Comparison of ENCODE assay signal across 9 mouse cellular contexts in genomic region chr15:56764957-56765482, GRCm38 (mm10).
DNase-seq lines count a peak whose midpoint lies in the region; ATAC-seq and TF ChIP-seq lines count a peak whose summit lies in the region.
"Had no signal": no experiment of that assay in that cellular context is flagged by ENCODE, and none has a peak within 500 bp of the region (broad histone marks: within the 10 kb centered on the region; RNA-seq: fewer than 3 reads in every experiment).

No protein-coding gene starts in this region.

- peak; percentile 32 for DNase-seq in lung, postnatal 0 days (ENCODE audit: low spot score)
- no peak for DNase-seq in lung, adult 2 months
- peak; percentile 70 for DNase-seq in gastrocnemius, adult 2 months
- peak; percentile 44 for DNase-seq in liver, adult 2 months (ENCODE audit: extremely low read depth, low read depth, low spot score)
- no peak for DNase-seq in right cerebral cortex, adult 18-20 months
- no peak for DNase-seq in spleen, postnatal 4 days (ENCODE audit: low spot score in 2 of 2)

- WGBS in lung, postnatal 0 days, result 26% methylated on average over 9 of the region's 9 CpGs
- WGBS in lung, adult 2 months, result 19% methylated on average over 9 of the region's 9 CpGs
- WGBS in hindbrain, embryonic 13.5 days, result 26% methylated on average over 9 of the region's 9 CpGs
- WGBS in liver, adult 2 months, result 13% methylated on average over 9 of the region's 9 CpGs

- H3K4me2 ChIP-seq in lung, postnatal 0 days (replicated peaks; ENCODE audit: low read depth, low read length), result no peak overlapping the region
- H3K4me2 ChIP-seq in hindbrain, embryonic 13.5 days, result peak overlapping the region; percentile 40

- H3K4me3 ChIP-seq in lung, postnatal 0 days (ENCODE audit: low read depth, low read length), result no peak overlapping the region
- no peak overlapping the region for H3K4me3 ChIP-seq in lung, adult 2 months (replicated peaks; ENCODE audit: extremely low read depth, low read depth, low read length)
- H3K4me3 ChIP-seq in gastrocnemius, adult 2 months, result peak overlapping the region; percentile 28
- no peak overlapping the region for H3K4me3 ChIP-seq in hindbrain, embryonic 13.5 days
- no peak overlapping the region for H3K4me3 ChIP-seq in liver, adult 2 months (ENCODE audit: insufficient read depth, low read depth, low read length)

- TF ChIP-seq EP300 in lung, postnatal 0 days (IDR thresholded peaks at IDR 0.05), result no peak

- H3K79me2 ChIP-seq in liver, adult 2 months (ENCODE audit: control insufficient read depth, insufficient read depth, low read length), result no peaks in the 10 kb centered on the region

- no peak overlapping the region for H3K27ac ChIP-seq in lung, postnatal 0 days (ENCODE audit: low read length)
- peak overlapping the region; percentile 53 for H3K27ac ChIP-seq in gastrocnemius, adult 2 months
- H3K27ac ChIP-seq in hindbrain, embryonic 13.5 days, result no peak overlapping the region
- no peak overlapping the region for H3K27ac ChIP-seq in liver, adult 2 months (replicated peaks; ENCODE audit: insufficient read depth, low read depth, low read length)

- intact Hi-C loops in gastrocnemius, adult 2 months (cut with DNase I), result no loop called here

- H3K4me1 ChIP-seq in lung, postnatal 0 days (ENCODE audit: insufficient read depth, low read depth, low read length), result no peaks in the 10 kb centered on the region
- H3K4me1 ChIP-seq in lung, adult 2 months (ENCODE audit: control insufficient read depth, insufficient read depth, low read length), result no peaks in the 10 kb centered on the region
- H3K4me1 ChIP-seq in hindbrain, embryonic 13.5 days (replicated peaks), result peaks cover 6% of the 10 kb centered on the region
- no peaks in the 10 kb centered on the region for H3K4me1 ChIP-seq in liver, adult 2 months (ENCODE audit: control insufficient read depth, insufficient read depth, low read length)

- no peaks in the 10 kb centered on the region for H3K36me3 ChIP-seq in lung, postnatal 0 days (ENCODE audit: insufficient read depth, low read length)
- H3K36me3 ChIP-seq in hindbrain, embryonic 13.5 days, result no peaks in the 10 kb centered on the region
- no peaks in the 10 kb centered on the region for H3K36me3 ChIP-seq in liver, adult 2 months (ENCODE audit: control insufficient read depth, insufficient read depth, low read length)
- H3K36me3 ChIP-seq: G1E had no signal

- peak; percentile 67 for ATAC-seq in lung, postnatal 0 days
- ATAC-seq in hindbrain, embryonic 13.5 days (ENCODE audit: low FRiP score), result no peak
- no peak for ATAC-seq in erythroblast, adult 5-6 weeks (replicated peaks; ENCODE audit: low FRiP score, poor library complexity, severe bottlenecking)

- H3K27me3 ChIP-seq in lung, postnatal 0 days (replicated peaks; ENCODE audit: insufficient read depth, low read length), result no peaks in the 10 kb centered on the region
- H3K27me3 ChIP-seq in hindbrain, embryonic 13.5 days, result no peaks in the 10 kb centered on the region
- H3K27me3 ChIP-seq in liver, adult 2 months (ENCODE audit: control insufficient read depth, insufficient read depth, low read length), result no peaks in the 10 kb centered on the region

- no peaks in the 10 kb centered on the region for H3K9me3 ChIP-seq in lung, postnatal 0 days (ENCODE audit: low read length)
- H3K9me3 ChIP-seq in hindbrain, embryonic 13.5 days, result no peaks in the 10 kb centered on the region
- H3K9me3 ChIP-seq: G1E had no signal

- H3K9ac ChIP-seq in lung, postnatal 0 days (replicated peaks; ENCODE audit: low read depth), result no peak overlapping the region
- H3K9ac ChIP-seq in hindbrain, embryonic 13.5 days, result no peak overlapping the region
- no peak overlapping the region for H3K9ac ChIP-seq in liver, adult 2 months (ENCODE audit: low read depth, low read length)

- no peak for TF ChIP-seq CTCF in lung, postnatal 0 days (IDR thresholded peaks at IDR 0.05)
- no peak for TF ChIP-seq CTCF in lung, adult 2 months (IDR thresholded peaks at IDR 0.05; ENCODE audit: insufficient read depth, low read length)
- TF ChIP-seq CTCF in gastrocnemius, adult 2 months (IDR thresholded peaks at IDR 0.05), result no peak
- no peak for TF ChIP-seq CTCF in liver, adult 2 months (IDR thresholded peaks at IDR 0.05; ENCODE audit: low read depth, low read length)

- no peak for TF ChIP-seq POLR2A in lung, adult 2 months (IDR thresholded peaks at IDR 0.05; ENCODE audit: borderline replicate concordance, extremely low read depth, low read depth, low read length)
- no peak for TF ChIP-seq POLR2A in liver, adult 2 months (IDR thresholded peaks at IDR 0.05; ENCODE audit: extremely low read depth, insufficient read depth, low read length)

Comparison
In these comparisons a context has a peak if more than half of its experiments do, and no peak if none do; other contexts are left out.
1. DNase-seq: peak in lung, postnatal 0 days (single experiment), gastrocnemius, adult 2 months (single experiment) and liver, adult 2 months (single experiment); none in lung, adult 2 months (single experiment), right cerebral cortex, adult 18-20 months (single experiment) and spleen, postnatal 4 days (0 of 2).